Mouse (Mus musculus): Measurements from ENCODE around the gene Hnf1b. TPM values are rescaled to one million over a fixed set of nuclear protein-coding genes. Genes with fewer than 3 reads are reported as not detected.

The Hnf1b gene
- polyA plus RNA-seq (2014; fragmentation: Nextera tagmentation; extraction: Ambion mirVana): 11.5 and 15.1 TPM in 2 replicates

DNA sequence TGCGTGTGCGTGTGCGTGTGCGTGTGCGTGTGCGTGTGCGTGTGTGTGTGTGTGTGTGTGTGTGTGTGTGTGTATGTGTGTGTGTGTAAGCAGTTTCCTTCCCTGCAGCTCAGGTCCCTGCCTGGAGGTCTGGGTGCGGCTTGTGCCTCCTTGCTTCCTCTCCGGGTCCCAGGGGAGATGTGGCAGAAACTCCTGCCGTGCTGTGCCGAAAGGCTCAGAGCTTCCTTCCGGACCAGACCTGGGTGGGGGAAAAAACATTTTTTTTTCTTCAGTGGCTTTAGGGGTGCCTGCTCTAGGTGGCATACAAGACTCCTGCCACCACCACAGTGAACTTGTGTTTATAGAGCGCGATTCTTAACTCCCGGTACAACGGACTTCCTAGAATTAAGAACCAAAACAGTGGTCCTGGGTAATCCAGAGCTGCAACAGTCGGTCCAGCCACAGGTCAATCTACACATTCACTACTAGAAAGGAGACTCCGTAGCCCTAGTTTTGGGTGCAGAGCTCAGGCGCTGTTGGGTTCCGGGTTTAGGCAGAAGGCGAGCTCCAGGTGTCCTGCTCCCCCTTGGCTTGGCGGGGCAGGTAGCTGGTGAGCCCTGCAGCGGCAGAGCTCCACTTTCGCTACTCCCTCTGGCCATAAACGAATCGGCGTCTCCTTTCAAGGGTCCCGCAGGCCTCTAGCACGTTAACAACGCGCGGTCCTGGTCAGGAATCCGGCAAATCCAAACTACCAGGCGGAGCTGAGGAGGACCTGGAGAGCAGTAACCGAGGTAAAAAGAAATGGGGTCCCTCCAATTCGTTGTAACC is at the start of gene Hnf1b:
Hnf1b (plus strand) TSS at position 535 of the 807 bp plus-strand sequence.
- DNase-seq (ENCODE audit: low spot score) (peak; percentile 79), ATAC-seq (replicated peaks; ENCODE audit: low FRiP score, low TSS enrichment, low read depth) (no peak)
- Histone ChIP-seq H3K9ac (ENCODE audit: low read length) (peak within 1 kb of the TSS; percentile 40), H3K4me3 (ENCODE audit: low read depth, low read length) (peak within 1 kb of the TSS; percentile 37), H3K4me1 (replicated peaks; ENCODE audit: control insufficient read depth, insufficient read depth, low read length) (0 out of 2 replicates have a peak, but pooled peaks cover 2% of the 10 kb centered on the region), H3K36me3 (ENCODE audit: control insufficient read depth, insufficient read depth, low read length) (no peaks in the 10 kb centered on the region), H3K9me3 (ENCODE audit: control insufficient read depth, low read length) (no peaks in the 10 kb centered on the region), H3K27me3 (replicated peaks; ENCODE audit: control insufficient read depth, insufficient read depth, low read length) (peaks cover 59% of the 10 kb centered on the region), H3K27ac (ENCODE audit: low read depth) (peak within 1 kb of the TSS; percentile 36), H3K4me2 (ENCODE audit: low read length) (peak within 1 kb of the TSS; percentile 40)
- WGBS: 1% methylated on average over 34 of the region's 36 CpGs

DNA sequence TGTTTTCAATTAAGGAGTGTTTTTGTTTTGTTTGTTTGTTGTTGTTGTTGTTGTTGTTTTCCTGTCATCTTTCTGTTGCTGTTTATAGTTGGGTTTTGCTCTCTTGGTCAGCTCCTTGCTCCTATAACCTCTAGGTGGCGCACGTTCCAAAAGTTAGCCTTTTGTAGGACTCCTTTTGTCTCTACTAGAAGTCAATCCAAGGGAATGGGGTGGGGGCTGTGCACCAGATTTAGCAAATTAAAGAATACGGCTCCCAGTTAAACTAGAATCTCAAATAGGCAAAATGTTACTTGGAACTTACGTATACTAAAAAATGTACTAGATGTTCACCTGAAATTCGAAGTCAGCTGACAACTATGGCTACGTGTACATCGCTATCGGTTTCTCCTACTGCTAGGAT is 47.7 kb upstream of the Hnf1b start:
- DNase-seq (ENCODE audit: low spot score) (no peak), ATAC-seq (replicated peaks; ENCODE audit: low FRiP score, low TSS enrichment, low read depth) (no peak)
- WGBS: 68% methylated on average over 8 of the region's 8 CpGs
- Histone ChIP-seq H3K4me1 (replicated peaks; ENCODE audit: control insufficient read depth, insufficient read depth, low read length) (no peaks in the 10 kb centered on the region), H3K9ac (ENCODE audit: low read length) (no peak overlapping the region), H3K27me3 (replicated peaks; ENCODE audit: control insufficient read depth, insufficient read depth, low read length) (no peaks in the 10 kb centered on the region), H3K27ac (ENCODE audit: low read depth) (no peak overlapping the region), H3K36me3 (ENCODE audit: control insufficient read depth, insufficient read depth, low read length) (no peaks in the 10 kb centered on the region), H3K4me3 (ENCODE audit: low read depth, low read length) (no peak overlapping the region), H3K9me3 (ENCODE audit: control insufficient read depth, low read length) (no peaks in the 10 kb centered on the region), H3K4me2 (ENCODE audit: low read length) (no peak overlapping the region)

DNA sequence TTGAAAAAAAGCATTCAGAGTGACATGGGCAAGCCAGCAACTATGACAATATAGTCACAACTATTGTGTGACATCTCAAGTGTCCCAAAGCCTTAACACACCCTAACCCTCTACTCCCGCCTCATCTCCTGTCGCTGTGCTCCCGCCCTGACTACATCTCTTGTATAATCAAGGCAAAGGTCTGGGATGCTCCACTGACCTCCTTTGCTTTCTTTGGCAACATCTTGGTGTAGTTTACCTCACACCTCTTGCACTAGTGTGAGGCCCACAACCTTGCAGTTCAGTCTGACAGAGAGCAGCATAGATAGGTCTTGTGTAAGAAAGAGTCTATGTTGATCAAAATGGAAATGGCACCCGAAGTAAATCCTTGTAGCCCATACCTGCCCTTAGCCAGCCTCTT is 47.3 kb upstream of the Hnf1b start:
- no peak overlapping the region for H3K4me3 ChIP-seq (ENCODE audit: low read depth, low read length)
- no peak overlapping the region for H3K27ac ChIP-seq (ENCODE audit: low read depth)
- DNase-seq (ENCODE audit: low spot score) (no peak), ATAC-seq (replicated peaks; ENCODE audit: low FRiP score, low TSS enrichment, low read depth) (no peak)
- no peak overlapping the region for H3K9ac ChIP-seq (ENCODE audit: low read length)
- no peak overlapping the region for H3K4me2 ChIP-seq (ENCODE audit: low read length)
- H3K36me3 ChIP-seq (ENCODE audit: control insufficient read depth, insufficient read depth, low read length): no peaks in the 10 kb centered on the region
- H3K4me1 ChIP-seq (replicated peaks; ENCODE audit: control insufficient read depth, insufficient read depth, low read length): no peaks in the 10 kb centered on the region
- H3K9me3 ChIP-seq (ENCODE audit: control insufficient read depth, low read length): no peaks in the 10 kb centered on the region
- H3K27me3 ChIP-seq (replicated peaks; ENCODE audit: control insufficient read depth, insufficient read depth, low read length): no peaks in the 10 kb centered on the region
- 90% methylated on average over 4 of the region's 4 CpGs for WGBS

DNA sequence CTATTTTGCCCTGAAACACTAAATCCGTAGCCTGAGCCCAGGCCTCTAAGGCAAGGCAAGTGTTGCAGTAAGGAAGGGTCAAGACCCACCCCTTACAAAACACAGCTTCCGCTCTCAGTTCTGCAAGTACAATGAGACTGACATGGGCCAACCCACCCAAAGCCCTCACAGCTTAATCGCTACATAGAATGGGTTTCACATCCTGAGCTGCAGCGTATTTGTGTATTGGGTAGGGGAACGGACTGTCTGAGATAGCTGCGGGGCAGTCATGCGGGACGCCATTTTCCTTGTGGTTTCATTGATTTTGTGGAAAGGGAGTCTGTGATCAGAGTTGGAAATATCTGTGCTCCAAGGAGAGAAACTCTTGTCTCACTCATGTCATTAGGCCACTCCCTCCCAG is 39.4 kb upstream of the Hnf1b start:
- Histone ChIP-seq H3K9me3 (ENCODE audit: control insufficient read depth, low read length) (no peaks in the 10 kb centered on the region), H3K27ac (ENCODE audit: low read depth) (no peak overlapping the region), H3K4me2 (ENCODE audit: low read length) (no peak overlapping the region), H3K36me3 (ENCODE audit: control insufficient read depth, insufficient read depth, low read length) (no peaks in the 10 kb centered on the region), H3K4me1 (replicated peaks; ENCODE audit: control insufficient read depth, insufficient read depth, low read length) (no peaks in the 10 kb centered on the region), H3K27me3 (replicated peaks; ENCODE audit: control insufficient read depth, insufficient read depth, low read length) (no peaks in the 10 kb centered on the region), H3K4me3 (ENCODE audit: low read depth, low read length) (no peak overlapping the region), H3K9ac (ENCODE audit: low read length) (no peak overlapping the region)
- WGBS: 92% methylated on average over 8 of the region's 8 CpGs
- ATAC-seq (replicated peaks; ENCODE audit: low FRiP score, low TSS enrichment, low read depth) (no peak), DNase-seq (ENCODE audit: low spot score) (no peak)

DNA sequence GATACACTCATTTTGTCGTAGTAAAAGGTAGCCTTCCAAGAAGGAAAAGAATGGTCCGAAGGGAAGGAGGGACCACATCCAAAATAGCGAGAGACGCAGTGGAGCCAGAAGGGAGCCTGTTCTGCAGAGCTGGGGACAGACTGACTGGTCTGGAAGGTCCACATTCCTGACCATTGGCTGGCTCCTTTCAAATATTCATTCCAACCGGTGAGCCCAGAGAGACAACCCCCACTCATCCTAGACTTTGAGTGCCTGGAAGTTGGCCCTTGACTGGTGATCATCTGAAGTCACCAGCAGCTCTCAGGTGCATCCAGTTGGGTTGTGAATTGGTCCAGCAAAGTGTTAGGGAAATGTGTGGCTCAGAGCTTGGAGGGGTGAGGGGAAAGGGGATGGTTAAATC is 34.7 kb upstream of the Hnf1b start:
- 78% methylated on average over 5 of the region's 5 CpGs for WGBS
- H3K4me2 ChIP-seq (ENCODE audit: low read length): no peak overlapping the region
- ATAC-seq (replicated peaks; ENCODE audit: low FRiP score, low TSS enrichment, low read depth): no peak
- no peak for DNase-seq (ENCODE audit: low spot score)
- peaks cover 12% of the 10 kb centered on the region; the same call in 1 of the 2 replicates for H3K4me1 ChIP-seq (replicated peaks; ENCODE audit: control insufficient read depth, insufficient read depth, low read length)
- H3K36me3 ChIP-seq (ENCODE audit: control insufficient read depth, insufficient read depth, low read length): no peaks in the 10 kb centered on the region
- no peak overlapping the region for H3K4me3 ChIP-seq (ENCODE audit: low read depth, low read length)
- no peak overlapping the region for H3K27ac ChIP-seq (ENCODE audit: low read depth)
- no peaks in the 10 kb centered on the region for H3K27me3 ChIP-seq (replicated peaks; ENCODE audit: control insufficient read depth, insufficient read depth, low read length)
- no peaks in the 10 kb centered on the region for H3K9me3 ChIP-seq (ENCODE audit: control insufficient read depth, low read length)
- no peak overlapping the region for H3K9ac ChIP-seq (ENCODE audit: low read length)

DNA sequence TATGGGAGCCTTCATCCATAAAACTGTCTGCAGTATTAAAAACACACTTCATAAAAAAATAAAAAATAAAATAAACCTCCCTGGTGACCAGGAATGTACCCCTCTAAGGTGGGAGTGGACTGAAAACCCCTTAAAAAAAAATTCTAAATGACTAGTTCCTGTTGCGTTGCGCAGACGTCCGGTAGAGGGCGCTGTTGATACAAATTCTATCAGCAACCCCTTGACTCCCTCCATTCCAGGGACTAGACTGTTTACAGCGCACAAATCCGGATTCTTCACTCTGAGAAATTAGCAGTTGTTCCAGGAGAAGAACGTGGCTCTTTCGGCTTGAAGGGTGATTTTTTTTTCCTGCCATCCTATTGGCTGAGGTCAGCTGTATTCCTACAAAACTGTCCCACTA is 34.2 kb upstream of the Hnf1b start:
- Histone ChIP-seq H3K9me3 (ENCODE audit: control insufficient read depth, low read length) (no peaks in the 10 kb centered on the region), H3K27me3 (replicated peaks; ENCODE audit: control insufficient read depth, insufficient read depth, low read length) (no peaks in the 10 kb centered on the region), H3K36me3 (ENCODE audit: control insufficient read depth, insufficient read depth, low read length) (no peaks in the 10 kb centered on the region), H3K4me3 (ENCODE audit: low read depth, low read length) (no peak overlapping the region), H3K9ac (ENCODE audit: low read length) (no peak overlapping the region), H3K4me2 (ENCODE audit: low read length) (no peak overlapping the region), H3K27ac (ENCODE audit: low read depth) (no peak overlapping the region), H3K4me1 (replicated peaks; ENCODE audit: control insufficient read depth, insufficient read depth, low read length) (peaks cover 12% of the 10 kb centered on the region; the same call in 1 of the 2 replicates)
- peak; percentile 83 for DNase-seq (ENCODE audit: low spot score)
- no peak for ATAC-seq (replicated peaks; ENCODE audit: low FRiP score, low TSS enrichment, low read depth)
- 8% methylated on average over 9 of the region's 9 CpGs for WGBS

DNA sequence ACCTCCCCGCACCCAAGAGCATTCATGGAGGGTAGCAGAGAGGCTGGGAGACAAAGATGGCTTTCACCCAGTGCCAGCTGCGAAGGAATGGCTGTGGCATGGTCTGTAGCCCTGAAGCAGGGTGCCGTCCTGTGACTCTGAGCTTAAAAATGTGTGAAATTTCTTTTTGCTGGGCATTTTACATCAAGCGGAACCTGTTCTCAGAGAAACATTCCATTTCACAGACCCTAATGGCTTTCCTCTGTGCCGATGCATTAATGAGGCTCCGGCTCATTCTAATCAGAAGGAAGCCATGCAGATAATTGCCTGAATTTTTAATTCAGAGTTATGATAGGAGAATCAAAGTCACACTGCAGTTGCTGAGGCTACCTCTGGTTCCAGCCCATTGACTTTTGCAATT is 32.8 kb upstream of the Hnf1b start:
- Histone ChIP-seq H3K4me2 (ENCODE audit: low read length) (no peak overlapping the region), H3K9ac (ENCODE audit: low read length) (no peak overlapping the region), H3K36me3 (ENCODE audit: control insufficient read depth, insufficient read depth, low read length) (no peaks in the 10 kb centered on the region), H3K27me3 (replicated peaks; ENCODE audit: control insufficient read depth, insufficient read depth, low read length) (no peaks in the 10 kb centered on the region), H3K4me1 (replicated peaks; ENCODE audit: control insufficient read depth, insufficient read depth, low read length) (peaks cover 12% of the 10 kb centered on the region; the same call in 1 of the 2 replicates), H3K4me3 (ENCODE audit: low read depth, low read length) (no peak overlapping the region), H3K9me3 (ENCODE audit: control insufficient read depth, low read length) (no peaks in the 10 kb centered on the region), H3K27ac (ENCODE audit: low read depth) (no peak overlapping the region)
- ATAC-seq (replicated peaks; ENCODE audit: low FRiP score, low TSS enrichment, low read depth) (no peak), DNase-seq (ENCODE audit: low spot score) (no peak)
- WGBS: 81% methylated on average over 6 of the region's 6 CpGs

DNA sequence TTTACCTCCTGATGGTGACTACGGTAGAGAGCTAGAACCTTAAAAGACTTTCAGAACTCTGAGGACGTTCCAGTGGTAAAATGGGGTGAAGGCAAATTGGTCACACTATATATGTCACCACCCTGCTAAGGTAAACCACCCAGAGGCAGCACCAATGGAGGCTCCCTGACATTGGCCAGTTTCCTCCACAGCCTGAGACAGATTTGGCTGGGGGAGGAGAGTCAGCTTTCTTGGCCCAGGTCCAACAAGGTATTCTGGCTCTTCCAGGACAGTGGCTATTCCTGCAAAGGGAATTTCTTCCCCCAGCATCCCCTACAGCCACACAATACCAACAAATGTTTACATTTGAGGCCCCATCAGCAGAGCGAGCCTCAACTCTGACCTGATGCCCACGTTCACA is 31.9 kb upstream of the Hnf1b start:
- H3K27me3 ChIP-seq (replicated peaks; ENCODE audit: control insufficient read depth, insufficient read depth, low read length): no peaks in the 10 kb centered on the region
- no peak overlapping the region for H3K4me3 ChIP-seq (ENCODE audit: low read depth, low read length)
- H3K9me3 ChIP-seq (ENCODE audit: control insufficient read depth, low read length): no peaks in the 10 kb centered on the region
- no peak overlapping the region for H3K27ac ChIP-seq (ENCODE audit: low read depth)
- no peak for ATAC-seq (replicated peaks; ENCODE audit: low FRiP score, low TSS enrichment, low read depth)
- no peak overlapping the region for H3K9ac ChIP-seq (ENCODE audit: low read length)
- DNase-seq (ENCODE audit: low spot score): no peak
- H3K4me2 ChIP-seq (ENCODE audit: low read length): no peak overlapping the region
- no peaks in the 10 kb centered on the region for H3K36me3 ChIP-seq (ENCODE audit: control insufficient read depth, insufficient read depth, low read length)
- H3K4me1 ChIP-seq (replicated peaks; ENCODE audit: control insufficient read depth, insufficient read depth, low read length): peaks cover 12% of the 10 kb centered on the region; the same call in 1 of the 2 replicates
- WGBS: 56% methylated on average over 4 of the region's 4 CpGs

DNA sequence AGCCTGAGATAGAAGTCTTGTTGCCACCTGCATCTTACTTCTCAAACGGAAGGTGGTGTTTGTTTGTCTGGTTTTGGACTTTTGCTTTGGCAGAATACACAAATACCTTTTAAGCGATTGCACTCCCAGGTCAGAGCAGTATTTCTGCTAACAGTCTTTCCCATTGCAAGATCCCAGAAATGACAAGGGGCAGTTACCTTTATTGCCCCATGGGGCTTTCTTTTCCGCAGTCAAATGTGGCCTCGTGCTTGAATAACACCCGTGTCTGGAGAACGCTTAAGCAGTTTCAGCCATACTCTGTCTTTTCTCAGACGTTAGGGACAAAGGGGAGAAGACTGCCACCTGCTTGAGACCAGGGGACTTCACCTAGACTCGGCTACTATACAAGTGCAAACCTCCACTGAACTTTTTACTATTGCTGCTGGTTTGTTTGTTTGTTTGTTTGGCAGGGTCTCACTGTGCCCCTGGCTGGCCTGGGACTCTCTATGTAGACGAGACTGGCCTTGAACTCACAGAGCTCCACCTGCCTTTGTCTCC is 31.2 kb upstream of the Hnf1b start:
- Histone ChIP-seq H3K9me3 (ENCODE audit: control insufficient read depth, low read length) (no peaks in the 10 kb centered on the region), H3K36me3 (ENCODE audit: control insufficient read depth, insufficient read depth, low read length) (no peaks in the 10 kb centered on the region), H3K4me3 (ENCODE audit: low read depth, low read length) (no peak overlapping the region), H3K27ac (ENCODE audit: low read depth) (no peak overlapping the region), H3K4me1 (replicated peaks; ENCODE audit: control insufficient read depth, insufficient read depth, low read length) (peaks cover 12% of the 10 kb centered on the region; the same call in 1 of the 2 replicates), H3K4me2 (ENCODE audit: low read length) (no peak overlapping the region), H3K9ac (ENCODE audit: low read length) (no peak overlapping the region), H3K27me3 (replicated peaks; ENCODE audit: control insufficient read depth, insufficient read depth, low read length) (no peaks in the 10 kb centered on the region)
- 51% methylated on average over 9 of the region's 9 CpGs for WGBS
- ATAC-seq (replicated peaks; ENCODE audit: low FRiP score, low TSS enrichment, low read depth) (no peak), DNase-seq (ENCODE audit: low spot score) (no peak)

Measured in intestine, embryonic 14.5 days (tissue).